Mouse (Mus musculus): Measurements from ENCODE around the gene Cwf19l1. TPM values are rescaled to one million over a fixed set of nuclear protein-coding genes. Genes with fewer than 3 reads are reported as not detected.

Gene Cwf19l1
- 6.6 TPM for polyA plus RNA-seq (2014; fragmentation: Illumina TruSeq; extraction: RNeasy Lipid Tissue Mini Kit (QIAGEN cat#74804); ENCODE audit: low replicate concordance)

DNA sequence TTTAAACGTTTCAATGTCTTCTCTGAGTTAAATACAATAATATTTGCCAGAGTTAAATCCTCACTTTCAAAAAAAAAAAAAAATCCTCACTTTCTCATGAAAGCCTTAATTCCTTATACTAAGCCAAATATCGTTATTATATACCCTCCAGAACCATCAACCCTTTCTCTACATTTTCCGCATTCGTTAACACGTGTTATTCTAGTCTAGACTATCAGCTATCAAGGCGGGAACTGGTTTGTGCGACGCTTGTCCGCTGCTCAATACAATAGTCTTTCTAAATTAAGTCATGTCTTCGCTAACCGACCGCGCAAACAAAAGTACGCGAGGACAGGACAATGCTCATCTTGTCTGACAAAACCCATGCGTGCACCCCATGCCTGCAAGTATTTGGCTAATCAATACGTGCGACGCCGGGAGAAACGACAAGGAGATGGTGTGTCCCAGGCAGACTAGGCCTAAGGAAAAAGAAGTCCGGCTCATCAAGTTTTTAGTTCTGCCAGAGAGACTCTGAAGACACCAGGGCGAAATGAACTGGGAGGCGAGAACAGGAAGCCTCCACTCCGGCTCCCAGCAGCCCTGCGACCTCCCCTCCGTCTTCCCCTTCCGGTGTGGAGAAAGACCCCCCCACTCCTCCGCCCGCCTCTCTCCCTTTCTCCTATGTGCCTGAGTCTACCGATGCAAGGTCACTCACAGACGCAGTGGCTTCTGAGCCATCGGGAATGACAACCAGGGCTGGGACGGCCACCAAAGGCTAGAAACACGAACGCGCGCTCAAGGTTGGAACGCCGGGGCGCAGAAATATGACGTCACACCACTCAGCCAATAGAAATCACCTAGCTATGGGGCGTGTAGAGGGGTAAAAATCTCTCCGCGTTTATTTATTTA lies at the start of gene Cwf19l1:
Cwf19l1 (minus strand) TSS at position 805 of the 888 bp plus-strand sequence.

DNA sequence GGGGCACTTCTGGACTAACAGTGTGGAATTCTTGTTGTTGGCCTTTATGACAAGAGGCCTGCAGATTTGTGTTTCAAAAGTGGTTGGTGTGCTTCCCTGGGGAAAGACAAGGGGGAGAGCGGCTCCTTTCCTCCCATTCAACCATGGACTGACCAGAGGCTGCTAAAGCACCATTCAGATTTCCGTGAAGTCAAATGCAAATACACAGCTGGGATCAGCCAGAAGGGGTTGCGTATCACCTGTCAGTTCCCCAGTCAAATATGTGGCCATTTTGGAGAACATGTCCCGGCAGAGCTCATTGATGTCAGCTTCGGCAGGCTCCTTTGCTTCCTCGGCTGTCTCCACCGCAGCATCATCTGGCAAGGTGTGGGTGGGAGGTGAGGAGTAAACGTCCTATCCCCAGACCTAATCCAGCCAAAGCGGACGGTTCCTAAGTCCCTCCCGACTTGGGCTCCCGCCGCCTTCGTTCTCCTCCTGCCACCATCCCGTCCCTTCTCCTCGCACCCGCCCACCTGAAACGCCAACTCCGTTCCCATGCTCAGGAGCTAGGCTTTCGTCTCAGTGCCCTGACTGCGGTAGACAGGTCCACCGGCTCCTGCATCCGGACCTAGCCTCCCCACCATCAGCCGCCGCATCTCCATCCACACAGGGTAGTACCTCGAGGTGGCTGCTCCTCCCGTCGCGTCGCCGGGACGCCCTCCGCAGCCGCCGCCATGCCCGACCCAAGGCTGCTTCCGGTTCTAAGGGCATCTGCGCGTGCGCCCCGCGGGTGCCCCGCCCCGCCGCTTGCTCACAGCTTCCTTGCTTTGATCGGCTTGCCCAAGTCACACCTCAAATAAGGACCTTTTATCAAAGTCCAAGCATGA lies 10.3 kb upstream of the Cwf19l1 start, which contains the start of gene Bloc1s2:
Bloc1s2 (minus strand) TSS at position 745 of the 866 bp plus-strand sequence.

DNA sequence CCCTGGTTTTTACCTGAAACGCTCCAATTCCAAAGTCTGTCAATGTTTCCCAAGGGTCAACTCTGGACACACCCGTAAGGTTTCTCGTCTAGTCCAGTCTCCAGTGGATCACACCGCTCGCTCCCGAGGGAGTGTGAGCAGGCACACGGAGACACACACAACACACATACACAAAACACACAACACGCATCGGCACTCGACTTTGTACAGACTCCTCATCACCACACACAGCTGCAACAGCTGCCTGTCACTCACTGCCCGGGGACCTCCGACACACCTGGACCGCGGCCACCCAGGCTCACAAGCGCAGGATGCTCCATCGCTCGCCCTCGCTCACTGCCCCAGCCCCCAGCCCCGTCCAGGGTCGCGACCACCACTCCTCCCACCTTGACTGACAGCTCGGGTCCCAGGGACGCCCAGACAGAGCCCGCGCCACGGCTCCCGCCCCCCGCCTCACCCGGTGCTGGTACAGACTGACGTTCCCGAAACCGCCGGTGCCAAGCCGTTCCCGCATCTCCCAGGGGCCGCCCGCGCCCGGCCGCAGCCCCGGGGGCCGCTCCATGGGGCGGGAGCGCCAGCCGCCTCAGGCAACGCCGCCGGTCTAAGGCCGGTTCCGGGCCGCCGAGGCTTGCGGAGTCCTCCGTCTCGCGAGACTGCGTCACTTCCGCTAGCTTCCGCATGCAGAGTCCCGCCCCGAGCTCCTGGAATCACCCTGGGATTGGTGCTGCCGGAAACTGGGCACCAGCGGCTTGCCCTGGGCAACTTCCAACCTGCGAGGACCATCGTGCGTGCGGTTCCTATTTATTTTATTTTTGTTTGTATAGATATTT lies 28.6 kb downstream of the Cwf19l1 start, which contains the start of gene Chuk:
Chuk (minus strand) TSS at position 650 of the 830 bp plus-strand sequence.

DNA sequence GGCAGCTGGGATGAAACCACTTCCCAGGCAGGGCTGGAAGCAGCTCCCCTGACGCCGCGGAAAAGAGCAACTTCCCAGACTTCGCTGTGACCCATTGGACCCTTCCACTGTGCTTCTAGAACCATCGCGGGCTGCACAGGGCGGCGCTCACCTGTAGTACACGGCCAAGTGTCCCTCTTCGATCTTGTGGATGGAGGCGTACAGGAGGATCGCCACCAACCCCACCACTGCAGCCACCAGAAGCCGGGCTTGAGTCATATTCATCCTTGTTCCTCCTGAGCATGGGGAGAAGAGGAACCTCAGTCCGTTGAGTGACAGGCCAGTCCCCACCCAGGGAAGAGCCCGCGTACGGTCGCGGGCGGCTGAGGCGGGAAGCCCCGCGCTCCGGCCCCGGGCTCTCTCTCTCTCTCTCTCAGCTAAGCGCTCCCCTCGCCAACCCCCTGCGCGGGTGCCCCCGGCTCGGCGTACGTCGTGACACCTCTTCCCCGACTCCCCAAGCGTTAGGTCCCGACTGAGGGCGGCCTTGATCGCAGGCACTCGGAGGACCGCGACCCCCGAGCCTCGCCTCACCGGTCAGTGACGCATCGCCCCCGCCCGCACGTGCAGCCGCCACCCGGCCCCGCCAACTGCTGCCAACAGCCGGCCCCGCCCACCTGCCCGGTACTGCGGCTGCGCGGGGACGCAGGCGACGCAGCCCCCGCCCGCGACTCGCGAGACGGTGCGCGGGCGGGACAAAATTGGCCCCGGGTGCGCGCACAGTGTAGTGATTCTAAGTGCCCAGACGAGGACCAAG lies 66.4 kb downstream of the Cwf19l1 start, which contains the start of gene Erlin1:
Erlin1 (minus strand) TSS at position 665 of the 793 bp plus-strand sequence.

Other genes starting within 250 kb of the Cwf19l1 start
- gene Dnmbp, start 195.7 kb downstream of the Cwf19l1 start, polyA plus RNA-seq (2014; fragmentation: Illumina TruSeq; extraction: RNeasy Lipid Tissue Mini Kit (QIAGEN cat#74804); ENCODE audit: low replicate concordance): 14.3 TPM
- not detected for gene Cpn1, start 149.3 kb downstream of the Cwf19l1 start, polyA plus RNA-seq (2014; fragmentation: Illumina TruSeq; extraction: RNeasy Lipid Tissue Mini Kit (QIAGEN cat#74804); ENCODE audit: low replicate concordance)
- 4.3 TPM for gene Cyp2c23, start 106.7 kb downstream of the Cwf19l1 start, polyA plus RNA-seq (2014; fragmentation: Illumina TruSeq; extraction: RNeasy Lipid Tissue Mini Kit (QIAGEN cat#74804); ENCODE audit: low replicate concordance)
- gene Erlin1, start 66.1 kb downstream of the Cwf19l1 start, polyA plus RNA-seq (2014; fragmentation: Illumina TruSeq; extraction: RNeasy Lipid Tissue Mini Kit (QIAGEN cat#74804); ENCODE audit: low replicate concordance): 127 TPM
- 361 TPM for gene Chuk, start 28.4 kb downstream of the Cwf19l1 start, polyA plus RNA-seq (2014; fragmentation: Illumina TruSeq; extraction: RNeasy Lipid Tissue Mini Kit (QIAGEN cat#74804); ENCODE audit: low replicate concordance)
- 53.9 TPM for gene Bloc1s2, start 10.6 kb upstream of the Cwf19l1 start, polyA plus RNA-seq (2014; fragmentation: Illumina TruSeq; extraction: RNeasy Lipid Tissue Mini Kit (QIAGEN cat#74804); ENCODE audit: low replicate concordance)
- gene Pkd2l1, start 56.6 kb upstream of the Cwf19l1 start, polyA plus RNA-seq (2014; fragmentation: Illumina TruSeq; extraction: RNeasy Lipid Tissue Mini Kit (QIAGEN cat#74804); ENCODE audit: low replicate concordance): not detected
- not detected for gene Scd3, start 67.4 kb upstream of the Cwf19l1 start, polyA plus RNA-seq (2014; fragmentation: Illumina TruSeq; extraction: RNeasy Lipid Tissue Mini Kit (QIAGEN cat#74804); ENCODE audit: low replicate concordance)
- gene Scd2, start 157.8 kb upstream of the Cwf19l1 start, polyA plus RNA-seq (2014; fragmentation: Illumina TruSeq; extraction: RNeasy Lipid Tissue Mini Kit (QIAGEN cat#74804); ENCODE audit: low replicate concordance): 15.4 TPM
- 0.19 TPM for gene Scd4, start 197.2 kb upstream of the Cwf19l1 start, polyA plus RNA-seq (2014; fragmentation: Illumina TruSeq; extraction: RNeasy Lipid Tissue Mini Kit (QIAGEN cat#74804); ENCODE audit: low replicate concordance)